Mouse (Mus musculus): ENCODE data around the gene Klk11. TPM values are rescaled to one million over a fixed set of nuclear protein-coding genes. Genes with fewer than 3 reads are reported as not detected.

Gene Klk11
- total RNA-seq, 2 experiments from 2014 or later: not detected

DNA sequence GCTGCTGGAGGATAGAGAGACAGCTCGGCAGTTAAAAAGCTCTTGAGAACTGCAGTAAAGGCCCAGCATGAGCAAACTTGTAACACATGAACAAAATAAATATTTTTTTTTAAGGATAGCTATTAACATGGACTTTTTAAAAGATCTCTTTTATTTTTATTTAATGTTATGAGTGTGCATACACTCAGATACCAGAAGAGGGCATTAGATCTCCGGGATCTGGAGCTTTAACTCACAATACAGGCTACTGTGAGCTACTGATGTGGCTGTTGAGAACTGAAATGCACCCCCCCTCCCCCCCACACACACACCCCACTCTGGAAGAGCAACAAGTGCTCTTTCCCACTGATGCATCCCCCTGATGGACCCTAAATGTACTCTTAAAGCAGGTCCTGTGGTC lies 14.9 kb downstream of the Klk11 start:
- no peak for ATAC-seq (replicated peaks; ENCODE audit: low FRiP score, poor library complexity, severe bottlenecking)

DNA sequence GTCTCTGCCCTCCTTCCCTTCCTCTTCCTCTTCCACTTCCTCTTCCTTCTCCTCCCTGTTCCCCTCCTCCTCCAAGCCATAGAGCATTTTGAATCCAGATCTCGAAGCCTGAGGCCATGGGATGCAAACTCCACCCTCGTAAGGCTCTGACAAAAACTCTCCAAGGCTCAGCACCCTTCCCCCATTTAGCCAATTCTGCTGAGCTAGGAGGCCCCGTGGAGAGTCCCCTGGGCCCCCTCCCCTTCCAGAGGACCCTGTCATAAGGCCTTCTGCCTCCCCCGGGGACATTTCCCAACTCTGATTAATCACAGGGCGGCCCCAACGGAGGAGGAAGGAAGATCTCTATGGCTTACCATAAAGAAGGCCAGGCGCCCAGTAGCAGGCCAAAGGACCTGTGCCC lies 17.2 kb downstream of the Klk11 start, which contains the start of gene Klk9:
Klk9 (plus strand) TSS at position 301 of the 400 bp plus-strand sequence.
- no peak for ATAC-seq (replicated peaks; ENCODE audit: low FRiP score, poor library complexity, severe bottlenecking)

DNA sequence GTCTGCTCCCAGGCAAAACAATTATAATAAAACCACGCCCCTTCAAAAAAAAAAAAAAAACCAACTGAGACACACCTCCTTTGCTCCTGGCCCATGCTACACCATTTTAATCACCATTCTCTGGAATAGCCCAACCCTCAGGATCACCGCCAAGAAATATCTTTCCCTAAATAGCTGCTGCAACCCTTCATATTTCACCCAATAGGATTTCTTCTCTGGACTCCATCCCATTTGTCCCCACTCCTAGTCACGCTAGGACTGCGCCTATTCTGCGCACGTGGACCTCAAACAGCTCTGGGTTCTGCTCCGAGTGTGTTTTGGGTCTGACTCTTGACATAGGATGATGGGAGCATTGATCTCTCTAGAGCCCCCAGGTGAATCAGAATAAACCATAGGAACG lies 22.0 kb downstream of the Klk11 start:
- no peak for ATAC-seq (replicated peaks; ENCODE audit: low FRiP score, poor library complexity, severe bottlenecking)

DNA sequence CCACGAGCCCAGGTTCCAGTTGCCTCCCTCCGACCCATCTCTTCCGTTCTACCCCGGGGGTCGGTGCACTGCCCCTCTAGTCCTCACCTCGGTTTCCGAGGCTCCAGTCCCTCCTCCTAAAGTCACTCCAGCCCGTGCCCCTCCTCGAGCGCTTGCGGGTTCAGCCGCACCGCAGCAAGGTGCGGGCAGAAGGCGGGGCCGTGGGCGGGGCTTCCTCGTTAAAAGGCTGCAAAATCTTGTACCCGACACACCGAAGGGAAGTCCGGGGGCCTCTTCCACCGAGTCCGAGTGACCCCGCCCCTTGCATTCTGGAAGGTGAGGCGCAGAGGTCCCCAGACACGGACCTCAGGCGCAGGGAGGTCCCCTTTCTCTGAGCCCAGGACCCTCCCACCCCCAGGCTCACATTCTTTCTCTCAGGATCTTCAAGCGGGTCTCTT lies 22.9 kb downstream of the Klk11 start, which contains the start of gene Klk8:
Klk8 (plus strand) TSS at position 245 of the 437 bp plus-strand sequence.
- ATAC-seq (replicated peaks; ENCODE audit: low FRiP score, poor library complexity, severe bottlenecking): no peak

DNA sequence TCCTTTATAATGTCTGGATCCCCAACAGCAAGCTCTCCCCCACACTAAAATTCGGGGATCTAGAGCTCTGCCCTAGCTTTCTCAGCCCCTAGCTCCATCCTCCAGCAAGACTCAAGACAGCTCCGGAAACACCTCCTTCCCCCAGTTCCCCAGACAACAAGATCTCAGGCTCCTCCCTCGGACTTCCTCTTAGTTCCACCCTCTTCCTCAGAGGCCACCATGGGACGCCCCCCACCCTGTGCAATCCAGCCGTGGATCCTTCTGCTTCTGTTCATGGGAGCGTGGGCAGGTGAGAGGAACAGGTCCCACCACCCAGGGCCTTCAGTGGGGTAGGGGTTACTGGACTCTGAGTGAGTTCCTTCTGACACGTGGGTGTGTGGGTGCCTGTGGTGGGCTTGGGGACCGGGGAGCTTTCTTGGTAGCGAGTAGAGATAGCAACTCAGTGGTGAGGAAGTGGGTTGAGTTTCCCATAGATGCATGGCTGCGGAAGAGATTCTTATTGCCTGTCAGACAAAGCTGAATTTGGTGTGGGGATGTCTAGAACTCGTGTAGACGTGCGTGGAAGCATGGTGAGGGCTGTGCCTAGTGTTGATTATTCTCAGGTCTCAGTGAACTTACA lies 23.5 kb downstream of the Klk11 start:
- no peak for ATAC-seq (replicated peaks; ENCODE audit: low FRiP score, poor library complexity, severe bottlenecking)

DNA sequence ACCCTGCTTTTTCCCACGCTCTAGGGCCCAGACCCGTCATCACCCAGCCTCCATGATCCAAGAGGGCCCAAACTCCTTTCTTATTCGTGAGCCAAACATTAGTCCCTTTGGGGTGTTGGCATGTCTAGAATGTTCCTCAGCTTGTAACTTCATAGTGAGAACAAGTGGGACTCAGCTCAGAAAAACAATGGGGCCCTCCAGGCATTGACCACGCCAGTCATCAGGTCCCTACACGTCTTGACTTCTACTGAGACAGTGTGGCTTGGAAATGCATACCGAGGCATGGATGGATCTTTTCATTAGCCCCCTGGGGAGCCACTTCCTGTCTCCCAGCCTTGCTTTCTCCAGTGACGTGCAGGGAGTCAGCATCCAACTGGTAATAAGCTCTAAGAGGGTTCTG lies 25.5 kb downstream of the Klk11 start:
- no peak for ATAC-seq (replicated peaks; ENCODE audit: low FRiP score, poor library complexity, severe bottlenecking)

DNA sequence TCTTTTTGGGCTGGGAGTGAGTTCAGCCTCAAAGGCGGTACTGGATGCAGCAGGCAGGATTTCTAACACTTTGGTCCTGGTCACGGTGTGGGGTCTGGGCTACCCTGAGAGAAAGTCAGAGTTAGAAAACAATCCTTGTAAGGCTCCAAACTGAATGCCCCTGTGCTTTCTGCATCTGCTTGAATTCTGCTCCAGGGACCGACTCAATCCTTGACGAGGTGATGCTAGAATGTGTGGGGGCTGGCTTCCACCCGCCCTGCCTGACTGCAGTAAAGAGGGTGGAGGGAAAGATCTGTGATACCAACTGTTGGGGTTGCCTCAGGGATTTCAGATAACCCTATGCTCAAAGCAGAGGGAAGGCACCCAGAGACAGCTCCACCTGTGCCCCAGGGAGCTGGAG lies 36.6 kb downstream of the Klk11 start, which contains the start of gene Klk7:
Klk7 (plus strand) TSS at position 301 of the 400 bp plus-strand sequence.
- no peak for ATAC-seq (replicated peaks; ENCODE audit: low FRiP score, poor library complexity, severe bottlenecking)

DNA sequence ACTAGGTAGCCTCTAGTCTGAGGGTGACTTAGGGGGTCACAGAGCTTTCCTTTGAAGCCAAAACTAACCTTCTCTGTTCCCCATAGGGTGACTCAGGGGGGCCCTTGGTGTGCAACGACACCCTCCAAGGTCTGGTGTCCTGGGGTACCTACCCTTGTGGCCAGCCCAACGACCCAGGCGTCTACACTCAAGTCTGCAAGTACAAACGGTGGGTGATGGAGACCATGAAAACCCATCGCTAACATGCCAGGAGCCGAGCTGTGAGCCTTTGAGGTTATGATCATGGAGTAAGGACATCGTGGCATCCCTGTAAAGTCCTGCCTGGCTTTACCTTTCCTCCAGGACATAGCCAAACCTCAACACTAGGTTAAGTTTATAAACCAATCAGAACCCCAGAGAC lies 40.8 kb downstream of the Klk11 start:
- ATAC-seq (replicated peaks; ENCODE audit: low FRiP score, poor library complexity, severe bottlenecking): no peak

DNA sequence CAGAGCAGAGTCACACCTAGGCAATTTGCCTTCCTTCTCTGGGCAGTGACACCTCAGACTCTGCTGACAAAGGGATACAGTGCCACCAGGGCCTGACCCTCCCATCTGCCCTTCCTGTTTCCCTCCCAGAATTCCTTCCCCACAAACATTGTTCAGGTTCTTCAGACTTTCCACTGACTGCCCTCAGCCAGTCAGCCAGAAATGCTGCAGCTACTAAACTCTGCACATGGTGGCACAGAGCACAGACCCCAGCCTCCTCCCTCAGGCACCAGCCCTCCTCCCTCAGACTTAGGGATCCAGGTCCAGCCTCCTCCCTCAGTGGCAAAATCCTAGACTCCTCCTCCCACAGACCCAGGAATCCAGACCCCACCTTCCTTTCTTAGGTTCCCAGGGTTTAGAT lies 42.3 kb downstream of the Klk11 start:
- no peak for ATAC-seq (replicated peaks; ENCODE audit: low FRiP score, poor library complexity, severe bottlenecking)

DNA sequence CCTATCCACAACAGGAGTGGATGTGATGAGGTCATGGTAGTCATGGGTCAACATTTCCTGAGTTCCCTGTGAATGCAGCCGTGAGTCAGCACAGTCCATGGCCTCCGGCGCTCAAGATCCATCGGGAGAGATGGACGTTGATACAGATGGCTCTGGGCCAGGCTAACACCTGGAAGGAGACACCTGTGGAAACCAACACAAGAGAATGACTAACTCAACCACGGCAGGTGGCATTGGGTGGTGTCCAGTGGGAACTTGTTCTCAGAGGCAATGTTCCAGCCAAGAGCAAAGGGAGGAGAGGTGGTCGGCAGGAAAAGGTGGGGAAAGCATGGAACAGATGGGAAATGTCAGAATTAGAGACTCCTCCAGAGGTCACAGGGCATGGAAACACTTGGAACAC lies 47.2 kb downstream of the Klk11 start:
- no peak for ATAC-seq (replicated peaks; ENCODE audit: low FRiP score, poor library complexity, severe bottlenecking)

DNA sequence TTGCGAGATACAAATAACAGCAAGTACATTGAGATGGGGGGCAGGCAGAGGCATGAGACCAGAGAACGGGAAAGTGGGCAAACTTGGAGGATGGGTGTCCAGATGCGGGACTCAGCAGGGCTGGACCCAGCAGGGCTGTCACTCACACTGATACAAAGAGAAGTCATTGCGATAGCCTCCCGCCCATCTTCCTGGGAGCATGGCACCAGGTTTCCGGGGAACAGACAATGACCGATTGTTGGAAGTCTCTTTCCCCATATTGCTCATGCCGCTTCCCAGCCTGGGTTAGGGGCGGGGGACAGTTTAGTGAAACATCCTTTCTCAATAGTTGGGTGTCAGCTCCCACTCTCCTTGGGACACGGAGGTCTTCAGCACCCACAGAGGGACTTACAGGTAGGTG lies 49.8 kb downstream of the Klk11 start, which contains the start of gene Klk6:
Klk6 (plus strand) TSS at position 301 of the 400 bp plus-strand sequence.
- no peak for ATAC-seq (replicated peaks; ENCODE audit: low FRiP score, poor library complexity, severe bottlenecking)

DNA sequence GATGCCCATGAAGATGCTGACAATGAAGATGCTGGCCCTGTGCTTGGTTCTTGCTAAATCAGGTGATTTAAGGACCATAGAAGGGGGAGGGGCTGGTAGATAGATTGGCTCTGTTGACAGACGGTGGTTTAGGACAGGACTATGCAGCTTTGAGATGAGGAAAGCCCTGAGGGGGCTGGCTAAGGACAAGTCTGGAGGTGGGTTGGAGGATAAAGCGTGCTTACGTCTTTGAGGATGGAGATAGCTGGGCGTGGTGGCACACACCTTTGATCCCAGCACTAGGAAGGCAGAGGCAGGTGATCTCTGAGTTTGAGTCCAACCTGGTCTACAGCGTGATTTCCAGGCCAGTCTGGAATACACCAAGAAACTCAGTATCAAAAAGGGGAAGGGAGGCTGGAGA lies 51.7 kb downstream of the Klk11 start:
- no peak for ATAC-seq (replicated peaks; ENCODE audit: low FRiP score, poor library complexity, severe bottlenecking)

DNA sequence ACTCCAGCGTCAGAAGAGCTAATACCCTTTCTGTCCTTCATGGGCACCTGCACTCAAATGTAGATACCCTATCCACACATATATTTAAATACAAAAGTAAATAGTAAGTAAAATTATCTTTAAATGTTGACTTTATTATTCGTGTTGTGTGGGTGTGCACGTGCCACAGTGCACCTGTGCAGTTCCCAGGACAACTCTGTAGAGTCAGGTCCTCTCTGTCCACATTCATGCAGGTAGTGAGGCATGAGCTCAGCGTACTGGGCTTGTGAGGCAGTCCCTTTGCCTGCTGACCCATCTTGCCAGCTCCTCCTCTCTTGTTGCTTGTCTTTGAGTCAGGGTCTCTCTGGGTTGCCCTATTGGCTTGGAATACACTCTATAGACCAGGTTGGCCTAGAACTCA lies 53.3 kb downstream of the Klk11 start:
- ATAC-seq (replicated peaks; ENCODE audit: low FRiP score, poor library complexity, severe bottlenecking): no peak

Other genes starting within 250 kb of the Klk11 start
- gene Cd33, start 230.2 kb upstream of the Klk11 start, total RNA-seq (2015; ENCODE audit: low replicate concordance): 20.8 and 23.8 TPM in 2 replicates
- gene Cd33, start 230.2 kb upstream of the Klk11 start, total RNA-seq (2017; ENCODE audit: low replicate concordance): 9.1 and 12.0 TPM in 2 replicates
- gene Zfp658, start 212.3 kb upstream of the Klk11 start, total RNA-seq (2015; ENCODE audit: low replicate concordance): 0.84 TPM in 1 of 2 replicates, not detected in the other
- gene Zfp658, start 212.3 kb upstream of the Klk11 start, total RNA-seq (2017; ENCODE audit: low replicate concordance): 0.70 TPM in 1 of 2 replicates, not detected in the other
- 0.19 and 4.6 TPM in 2 replicates for gene Zfp719, start 195.0 kb upstream of the Klk11 start, total RNA-seq (2015; ENCODE audit: low replicate concordance)
- gene Zfp719, start 195.0 kb upstream of the Klk11 start, total RNA-seq (2017; ENCODE audit: low replicate concordance): 1.1 and 2.2 TPM in 2 replicates
- gene Zfp819, start 167.4 kb upstream of the Klk11 start, total RNA-seq (2015; ENCODE audit: low replicate concordance): not detected in 2 replicates
- not detected in 2 replicates for gene Zfp819, start 167.4 kb upstream of the Klk11 start, total RNA-seq (2017; ENCODE audit: low replicate concordance)
- not detected in 2 replicates for gene Ceacam18, start 139.9 kb upstream of the Klk11 start, total RNA-seq (2015; ENCODE audit: low replicate concordance)
- not detected in 2 replicates for gene Ceacam18, start 139.9 kb upstream of the Klk11 start, total RNA-seq (2017; ENCODE audit: low replicate concordance)
- gene Siglece, start 114.4 kb upstream of the Klk11 start, total RNA-seq (2015; ENCODE audit: low replicate concordance): 4.0 and 8.8 TPM in 2 replicates
- gene Siglece, start 114.4 kb upstream of the Klk11 start, total RNA-seq (2017; ENCODE audit: low replicate concordance): 5.5 and 6.4 TPM in 2 replicates
- 1.0 TPM in 1 of 2 replicates, not detected in the other for gene Ctu1, start 102.6 kb upstream of the Klk11 start, total RNA-seq (2015; ENCODE audit: low replicate concordance)
- 0.42 and 1.6 TPM in 2 replicates for gene Ctu1, start 102.6 kb upstream of the Klk11 start, total RNA-seq (2017; ENCODE audit: low replicate concordance)
- gene Klk14, start 84.2 kb upstream of the Klk11 start, total RNA-seq (2015; ENCODE audit: low replicate concordance): not detected in 2 replicates
- not detected in 2 replicates for gene Klk14, start 84.2 kb upstream of the Klk11 start, total RNA-seq (2017; ENCODE audit: low replicate concordance)
- not detected in 2 replicates for gene Klk13, start 62.0 kb upstream of the Klk11 start, total RNA-seq (2015; ENCODE audit: low replicate concordance)
- gene Klk13, start 62.0 kb upstream of the Klk11 start, total RNA-seq (2017; ENCODE audit: low replicate concordance): not detected in 2 replicates
- gene Klk12, start 5.7 kb upstream of the Klk11 start, total RNA-seq (2015; ENCODE audit: low replicate concordance): not detected in 2 replicates
- not detected in 2 replicates for gene Klk12, start 5.7 kb upstream of the Klk11 start, total RNA-seq (2017; ENCODE audit: low replicate concordance)
- not detected in 2 replicates for gene Klk10, start 6.4 kb downstream of the Klk11 start, total RNA-seq (2015; ENCODE audit: low replicate concordance)
- not detected in 2 replicates for gene Klk10, start 6.4 kb downstream of the Klk11 start, total RNA-seq (2017; ENCODE audit: low replicate concordance)
- not detected in 2 replicates for gene Klk9, start 17.3 kb downstream of the Klk11 start, total RNA-seq (2015; ENCODE audit: low replicate concordance)
- not detected in 2 replicates for gene Klk9, start 17.3 kb downstream of the Klk11 start, total RNA-seq (2017; ENCODE audit: low replicate concordance)
- 6.1 TPM in 1 of 2 replicates, not detected in the other for gene Klk8, start 23.0 kb downstream of the Klk11 start, total RNA-seq (2015; ENCODE audit: low replicate concordance)
- 0.56 and 8.3 TPM in 2 replicates for gene Klk8, start 23.0 kb downstream of the Klk11 start, total RNA-seq (2017; ENCODE audit: low replicate concordance)
- gene Klk7, start 36.7 kb downstream of the Klk11 start, total RNA-seq (2015; ENCODE audit: low replicate concordance): not detected in 2 replicates
- gene Klk7, start 36.7 kb downstream of the Klk11 start, total RNA-seq (2017; ENCODE audit: low replicate concordance): not detected in 2 replicates
- not detected in 2 replicates for gene Klk6, start 49.9 kb downstream of the Klk11 start, total RNA-seq (2015; ENCODE audit: low replicate concordance)
- not detected in 2 replicates for gene Klk6, start 49.9 kb downstream of the Klk11 start, total RNA-seq (2017; ENCODE audit: low replicate concordance)
- not detected in 2 replicates for gene Klk5, start 67.4 kb downstream of the Klk11 start, total RNA-seq (2015; ENCODE audit: low replicate concordance)
- not detected in 2 replicates for gene Klk5, start 67.4 kb downstream of the Klk11 start, total RNA-seq (2017; ENCODE audit: low replicate concordance)
- gene Klk4, start 106.6 kb downstream of the Klk11 start, total RNA-seq (2015; ENCODE audit: low replicate concordance): not detected in 2 replicates
- not detected in 2 replicates for gene Klk4, start 106.6 kb downstream of the Klk11 start, total RNA-seq (2017; ENCODE audit: low replicate concordance)
- not detected in 2 replicates for gene Klk15, start 159.1 kb downstream of the Klk11 start, total RNA-seq (2015; ENCODE audit: low replicate concordance)
- gene Klk15, start 159.1 kb downstream of the Klk11 start, total RNA-seq (2017; ENCODE audit: low replicate concordance): not detected in 2 replicates
- gene Klk1b8, start 176.1 kb downstream of the Klk11 start, total RNA-seq (2015; ENCODE audit: low replicate concordance): not detected in 2 replicates
- not detected in 2 replicates for gene Klk1b8, start 176.1 kb downstream of the Klk11 start, total RNA-seq (2017; ENCODE audit: low replicate concordance)
- not detected in 2 replicates for gene Klk1b1, start 192.1 kb downstream of the Klk11 start, total RNA-seq (2015; ENCODE audit: low replicate concordance)
- not detected in 2 replicates for gene Klk1b1, start 192.1 kb downstream of the Klk11 start, total RNA-seq (2017; ENCODE audit: low replicate concordance)
- not detected in 2 replicates for gene Klk1b9, start 201.5 kb downstream of the Klk11 start, total RNA-seq (2015; ENCODE audit: low replicate concordance)
- gene Klk1b9, start 201.5 kb downstream of the Klk11 start, total RNA-seq (2017; ENCODE audit: low replicate concordance): not detected in 2 replicates
- gene Klk1b11, start 221.3 kb downstream of the Klk11 start, total RNA-seq (2015; ENCODE audit: low replicate concordance): not detected in 2 replicates
- not detected in 2 replicates for gene Klk1b11, start 221.3 kb downstream of the Klk11 start, total RNA-seq (2017; ENCODE audit: low replicate concordance)
- not detected in 2 replicates for gene Klk1b26, start 237.6 kb downstream of the Klk11 start, total RNA-seq (2015; ENCODE audit: low replicate concordance)
- not detected in 2 replicates for gene Klk1b26, start 237.6 kb downstream of the Klk11 start, total RNA-seq (2017; ENCODE audit: low replicate concordance)

Measured in erythroblast, adult 5-6 weeks (primary cell).